Mouse (Mus musculus) heart, adult 18-20 months (tissue): ENCODE data around the gene Ptov1. TPM values are rescaled to one million over a fixed set of nuclear protein-coding genes. Genes with fewer than 3 reads are reported as not detected.

Experiments
- DNase-seq, 2 experiments: peaks; one replicate each; pipeline ENCODE4 v3.0.0; 2021 to 2022; ENCODE audit warnings: mixed read lengths in 1 of 2
- total RNA-seq, 2 experiments: library from RNA; stranded (reverse); gene quantifications; 2 replicates each; pipeline ENCODE4 v1.2.3; 2021

The Ptov1 gene
- total RNA-seq, 2 experiments from 2014 or later: 173 to 184 TPM

DNA sequence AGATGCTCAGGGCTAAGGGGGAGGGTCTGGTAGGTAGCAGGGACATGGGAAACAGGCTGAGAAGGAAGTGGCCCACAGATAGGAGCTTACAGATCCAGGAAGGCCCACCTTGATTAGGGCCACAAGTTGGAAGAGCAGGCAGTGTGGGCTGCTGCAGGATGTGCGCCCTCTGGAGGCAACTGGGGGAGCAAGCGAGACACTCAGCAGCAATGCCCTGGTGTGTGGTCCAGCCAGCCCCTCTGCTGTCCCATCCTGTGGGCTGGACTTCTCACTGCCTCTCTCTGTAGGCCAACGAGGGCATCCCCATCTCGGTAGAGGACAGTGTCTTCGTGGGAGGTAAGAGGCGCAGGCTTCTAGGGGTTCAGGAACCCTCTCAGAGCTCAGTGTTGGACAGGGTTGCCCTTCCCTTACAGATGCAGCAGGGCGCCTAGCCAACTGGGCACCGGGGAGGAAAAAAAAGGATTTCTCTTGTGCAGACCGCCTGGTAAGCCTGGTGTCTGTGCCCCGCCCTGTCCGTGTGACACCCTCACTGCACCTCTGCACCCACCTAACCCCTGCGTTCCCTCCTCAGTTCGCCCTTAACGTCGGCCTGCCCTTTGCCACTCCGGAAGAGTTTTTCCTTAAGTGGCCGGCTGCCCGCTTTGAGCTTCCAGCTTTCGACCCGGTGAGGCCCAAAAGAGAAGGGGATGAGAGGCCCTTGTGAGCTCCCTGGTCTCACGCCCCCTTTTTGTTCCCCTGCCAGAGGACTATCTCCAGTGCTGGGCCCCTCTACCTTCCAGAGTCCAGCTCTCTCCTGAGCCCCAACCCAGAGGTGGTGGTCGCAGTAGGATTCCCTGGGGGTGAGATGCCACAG lies 8.8 kb downstream of the Ptov1 start:
- peak in 1 of 2 experiments; percentile 79 for DNase-seq

- no peak for DNase-seq
Measured at GRCm38 (mm10) chr7:44859896-44860295, 9.7 kb downstream of the Ptov1 start.

DNA sequence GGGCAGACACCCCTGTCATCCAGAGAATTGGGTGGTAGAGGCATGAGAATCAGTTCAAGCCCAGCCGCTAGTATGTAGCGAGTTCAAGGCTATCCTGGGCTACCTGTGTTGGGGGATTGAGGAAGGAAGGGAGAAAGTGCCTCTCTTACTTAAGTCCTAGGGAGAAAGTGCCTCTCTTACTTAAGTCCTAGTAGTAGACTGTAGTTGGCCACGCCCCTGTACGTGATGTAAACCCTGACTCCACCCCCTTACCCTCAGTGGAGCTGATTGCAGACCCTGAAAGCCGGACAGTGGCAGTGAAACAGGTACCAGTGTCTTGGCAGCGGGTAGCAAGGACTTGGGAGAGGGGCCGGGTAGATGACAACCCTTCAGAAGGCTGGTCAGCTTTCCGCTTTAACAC lies 11.7 kb downstream of the Ptov1 start:
- peak in 1 of 2 experiments; percentile 48 for DNase-seq

DNA sequence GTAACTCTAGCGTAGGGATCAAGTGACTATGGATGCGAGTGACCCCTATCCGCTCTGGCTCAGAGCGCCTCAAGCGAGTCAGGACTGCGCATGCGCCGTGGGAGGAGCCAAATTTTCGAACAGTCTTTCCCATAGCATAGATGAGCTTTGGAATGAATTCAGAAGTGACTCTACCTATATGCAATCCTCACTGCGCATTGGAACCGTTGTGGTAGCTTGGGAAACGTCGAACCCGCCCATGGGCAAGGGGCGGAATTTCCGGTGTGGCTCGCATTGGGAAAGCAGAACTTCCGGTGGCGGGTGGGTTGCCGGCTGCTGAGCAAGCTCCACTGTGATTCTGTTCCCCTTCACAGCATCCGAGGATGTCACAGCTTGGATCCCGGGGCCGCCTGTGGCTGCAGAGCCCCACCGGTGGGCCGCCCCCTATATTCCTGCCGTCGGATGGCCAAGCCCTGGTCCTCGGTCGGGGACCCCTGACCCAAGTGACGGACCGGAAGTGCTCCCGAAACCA lies 12.5 kb downstream of the Ptov1 start, which contains the start of gene Pnkp:
Gene Pnkp, plus strand, starts transcription at position 98 of the 511 bp plus-strand sequence.
- DNase-seq: peak; percentile 88 to 93

GRCm38 (mm10) chr7:44856265-44856916 lies 13.2 kb downstream of the Ptov1 start:
- DNase-seq: no peak

DNA sequence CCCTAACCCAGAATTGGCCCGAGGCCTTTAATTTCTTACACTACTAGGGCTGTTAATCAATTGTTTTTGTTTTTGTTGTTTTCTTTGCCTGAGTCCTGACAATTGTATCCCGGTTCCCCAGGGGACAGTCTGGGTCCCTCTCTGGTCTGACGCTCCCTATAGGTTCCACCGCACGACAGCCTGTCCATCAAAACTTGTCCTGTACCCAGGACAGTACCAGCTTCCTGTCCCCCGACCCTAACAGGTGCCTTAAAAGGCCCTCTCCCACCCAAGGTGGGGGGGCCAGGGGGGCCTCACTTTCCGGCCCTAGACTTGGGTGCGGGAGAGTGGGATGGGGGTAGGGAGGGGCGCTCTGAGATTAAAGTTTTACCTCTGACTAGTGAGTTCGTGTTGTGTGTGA lies 14.6 kb downstream of the Ptov1 start:
- DNase-seq: no peak

- peak; percentile 93 to 94 for DNase-seq
Measured at GRCm38 (mm10) chr7:44854356-44855031, 15.1 kb downstream of the Ptov1 start.

DNA sequence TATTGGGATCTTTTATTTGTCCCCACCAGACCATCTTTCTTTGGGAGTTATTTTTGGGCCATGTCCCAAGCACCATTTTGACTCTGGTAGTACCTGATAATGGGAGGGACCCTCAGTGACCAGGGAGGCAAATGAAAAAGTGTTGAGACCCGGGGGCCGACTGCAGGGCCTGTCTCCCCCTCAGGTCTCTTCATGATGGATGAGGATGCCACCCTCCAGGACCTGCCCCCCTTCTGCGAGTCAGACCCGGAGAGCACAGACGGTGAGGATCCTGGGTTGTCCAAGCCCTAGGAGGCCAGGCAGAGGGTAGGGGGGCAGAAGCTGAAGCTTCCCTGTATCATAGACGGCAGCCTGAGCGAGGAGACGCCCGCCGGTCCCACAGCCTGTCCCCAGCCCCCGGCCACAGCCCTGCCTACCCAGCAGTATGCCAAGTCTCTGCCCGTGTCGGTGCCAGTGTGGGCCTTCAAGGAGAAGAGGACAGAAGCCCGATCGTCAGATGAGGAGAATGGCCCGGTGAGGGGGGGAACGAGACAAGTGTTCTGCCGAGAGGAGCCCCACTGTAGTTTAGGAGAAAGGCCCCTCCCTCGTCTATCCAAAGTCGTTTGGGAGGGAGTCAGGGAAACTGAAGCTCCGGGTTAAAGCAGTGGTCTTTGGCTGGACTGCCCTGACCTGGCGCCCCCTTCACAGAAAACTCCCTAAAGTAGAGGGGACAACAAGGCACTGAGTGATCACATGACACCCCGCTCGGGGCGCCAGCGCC lies 15.8 kb downstream of the Ptov1 start:
- DNase-seq: no peak

DNA sequence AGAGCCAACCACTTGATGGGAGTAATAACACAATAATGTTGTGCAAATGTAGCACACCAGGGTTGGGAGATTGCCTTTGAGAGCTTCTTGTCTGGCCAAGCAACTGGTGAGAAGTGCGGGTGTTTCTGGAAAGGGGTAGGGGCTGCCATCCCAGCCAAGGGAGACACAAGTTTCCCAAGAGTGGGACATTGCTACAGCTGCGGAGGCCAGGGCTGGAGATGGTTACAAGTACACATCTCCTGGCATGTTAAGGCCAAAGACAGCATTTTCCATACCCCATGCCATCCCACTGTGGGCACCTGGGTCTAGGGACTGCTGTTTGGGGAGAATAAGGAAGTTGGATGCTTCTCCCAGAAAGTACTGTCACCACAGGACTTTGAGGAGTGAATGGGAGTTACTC lies 16.5 kb downstream of the Ptov1 start:
- DNase-seq: no peak

GRCm38 (mm10) chr7:44852259-44853027 lies 17.1 kb downstream of the Ptov1 start:
- DNase-seq: no peak

DNA sequence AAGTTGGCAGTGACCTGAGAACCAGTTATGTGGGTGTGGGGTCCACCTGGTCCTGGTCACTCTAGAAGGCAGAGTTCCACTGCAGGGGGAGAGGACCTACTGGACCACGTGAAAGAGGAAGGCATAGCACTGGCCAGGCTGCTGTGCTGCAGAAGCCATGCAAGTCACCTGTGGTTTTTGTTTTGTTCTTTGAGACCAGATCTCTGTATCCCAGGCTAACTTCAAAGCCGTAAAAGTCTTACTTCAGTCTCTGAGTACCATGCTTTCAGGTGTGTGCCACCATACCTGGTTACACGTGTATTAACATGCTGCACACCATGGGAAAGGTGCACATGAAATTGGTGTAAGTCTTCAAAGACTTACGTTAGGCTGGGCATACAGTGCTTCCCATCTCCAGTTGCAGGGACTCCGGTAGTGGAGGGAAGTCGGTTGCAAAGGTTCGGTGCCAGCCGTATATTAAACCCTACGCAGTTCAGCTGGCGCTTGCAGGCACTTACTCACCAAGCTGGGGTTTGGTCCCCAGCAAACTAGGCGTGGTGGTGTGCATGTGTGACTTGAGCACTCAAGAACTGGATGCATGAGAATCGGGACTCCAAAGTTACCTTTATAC lies 17.9 kb downstream of the Ptov1 start:
- no peak for DNase-seq

GRCm38 (mm10) chr7:44850789-44851624 lies 18.6 kb downstream of the Ptov1 start:
- no peak for DNase-seq

DNA sequence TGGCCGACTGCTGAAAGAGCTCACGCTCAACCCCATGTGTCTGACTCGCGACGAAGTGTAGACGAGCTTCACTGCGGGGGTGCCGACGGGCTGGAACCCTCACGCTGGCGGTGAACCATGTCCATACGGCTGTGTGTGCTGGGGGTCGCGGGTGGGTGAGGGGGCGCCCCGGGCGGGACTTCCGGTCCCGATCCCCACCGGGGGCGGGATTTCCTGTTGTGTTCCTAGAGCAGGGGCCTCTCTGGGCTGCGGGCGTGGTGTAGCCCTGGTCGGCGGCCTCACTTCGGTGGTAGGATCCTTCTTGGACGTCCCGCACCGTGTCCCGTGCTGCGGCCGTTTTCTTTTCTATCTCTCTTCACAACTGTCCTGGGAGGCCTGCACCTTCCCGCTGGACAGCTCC lies 19.4 kb downstream of the Ptov1 start:
- DNase-seq: peak; percentile 84

DNA sequence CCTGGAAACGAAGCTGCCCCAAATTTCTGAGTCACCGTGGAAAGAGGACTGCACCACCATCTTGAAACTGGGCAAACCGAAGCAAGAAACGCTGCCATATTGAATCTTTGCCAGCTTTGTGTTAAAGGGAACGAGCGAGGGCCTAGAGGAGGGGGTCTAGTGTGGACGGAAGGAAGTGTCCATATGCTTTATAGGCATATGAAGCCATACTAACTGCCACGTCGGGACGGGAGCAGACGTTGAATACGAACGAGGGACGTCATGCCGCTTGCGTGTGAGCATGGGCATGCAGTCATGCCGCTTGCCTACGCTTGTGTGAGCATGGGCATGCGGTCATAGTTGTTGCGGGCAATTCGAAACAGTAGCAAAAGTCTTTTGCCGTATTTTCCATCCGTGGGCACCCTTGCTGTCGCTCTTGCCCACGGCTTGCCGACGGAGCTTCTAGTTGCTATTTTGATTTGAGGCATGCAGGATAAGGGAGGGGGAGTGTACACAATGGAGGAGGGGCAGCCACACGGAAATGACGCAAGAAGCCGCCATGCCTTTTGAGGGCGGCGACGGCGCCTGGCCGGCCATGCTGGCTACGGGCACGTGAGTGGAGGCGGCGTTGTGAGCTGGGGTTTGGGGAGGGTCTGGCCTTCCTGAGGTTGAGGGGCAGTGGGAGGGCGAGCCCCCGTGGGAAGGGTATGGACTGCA lies 20.0 kb downstream of the Ptov1 start:
- DNase-seq: peak; percentile 94 to 95

- peak; percentile 99 to 100 for DNase-seq
Measured at GRCm38 (mm10) chr7:44848561-44849415, 20.8 kb downstream of the Ptov1 start, which contains the start of the genes Akt1s1 and Tbc1d17. Gene Akt1s1, plus strand, starts transcription at chr7:44848991. Gene Tbc1d17, minus strand, starts transcription at chr7:44849079.

DNA sequence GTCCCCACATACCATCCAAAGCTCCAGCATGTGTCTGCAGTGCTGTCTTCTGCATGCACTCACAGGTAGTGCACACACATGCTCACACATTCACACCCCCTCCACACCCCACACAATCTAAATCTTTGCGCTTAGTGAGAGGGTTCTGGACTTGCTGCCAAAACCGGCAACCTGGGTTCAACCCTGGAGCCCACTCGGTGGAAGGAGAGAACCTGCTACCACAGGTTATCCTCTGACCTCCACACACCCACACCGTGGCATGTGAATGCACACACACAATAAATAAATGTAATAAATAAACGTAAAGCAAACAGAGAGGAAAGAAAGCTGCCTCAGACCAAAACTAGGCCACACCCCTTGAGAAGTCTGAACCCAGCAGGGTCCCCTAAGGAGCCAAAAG lies 21.8 kb downstream of the Ptov1 start:
- no peak for DNase-seq

- no peak for DNase-seq
Measured at GRCm38 (mm10) chr7:44846804-44847203, 22.8 kb downstream of the Ptov1 start.

DNA sequence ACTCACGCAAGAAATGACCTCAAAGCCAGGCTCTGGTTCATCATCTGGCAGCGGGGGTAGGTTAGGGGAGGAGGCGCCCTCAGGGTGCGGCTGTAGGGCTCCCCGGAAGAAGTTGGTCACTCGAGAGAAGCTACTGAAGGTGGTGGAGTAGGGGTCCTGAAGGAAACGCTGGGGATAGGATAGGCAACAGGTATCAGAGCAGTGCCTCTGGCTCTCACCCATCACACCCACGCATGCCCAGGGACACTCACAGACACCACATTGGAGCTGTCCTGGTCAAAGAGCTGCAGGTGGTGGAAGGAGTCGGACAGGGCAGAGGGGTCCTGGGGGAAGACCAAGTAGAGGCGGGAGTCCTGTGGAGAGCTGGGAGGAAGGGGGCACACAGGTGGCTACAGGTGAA lies 24.6 kb downstream of the Ptov1 start:
- no peak for DNase-seq
